Mouse (Mus musculus): ENCODE data around the gene Sac3d1.

Sac3d1 gene

DNA sequence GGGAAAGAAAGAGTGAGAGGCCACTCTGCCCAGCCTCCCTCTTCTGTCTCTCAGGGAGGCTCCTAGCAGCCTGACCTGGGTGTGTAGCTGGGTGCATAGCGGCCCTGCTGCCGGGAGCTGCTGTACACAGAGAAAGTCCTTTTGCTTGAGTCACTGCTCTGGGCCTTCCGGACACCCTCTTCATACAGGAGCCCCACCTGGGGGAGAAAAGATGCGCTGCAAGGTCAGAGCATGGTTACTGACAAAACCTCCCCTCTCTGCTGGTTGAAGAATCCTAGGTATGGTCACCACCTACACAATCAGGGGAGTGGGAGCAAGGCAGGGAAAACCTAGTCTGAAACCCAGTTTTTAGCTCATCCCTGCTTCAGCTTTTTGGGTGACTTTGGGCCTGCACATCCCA is 49.5 kb downstream of the Sac3d1 start:
- DNase-seq (ENCODE audit: low spot score): no peak

- peak; percentile 64 for DNase-seq (ENCODE audit: low spot score)
Measured at GRCm38 (mm10) chr19:6067724-6068415, 50.6 kb downstream of the Sac3d1 start, which contains the start of gene Tm7sf2. TSS of gene Tm7sf2 (minus strand) at chr19:6068373.

DNA sequence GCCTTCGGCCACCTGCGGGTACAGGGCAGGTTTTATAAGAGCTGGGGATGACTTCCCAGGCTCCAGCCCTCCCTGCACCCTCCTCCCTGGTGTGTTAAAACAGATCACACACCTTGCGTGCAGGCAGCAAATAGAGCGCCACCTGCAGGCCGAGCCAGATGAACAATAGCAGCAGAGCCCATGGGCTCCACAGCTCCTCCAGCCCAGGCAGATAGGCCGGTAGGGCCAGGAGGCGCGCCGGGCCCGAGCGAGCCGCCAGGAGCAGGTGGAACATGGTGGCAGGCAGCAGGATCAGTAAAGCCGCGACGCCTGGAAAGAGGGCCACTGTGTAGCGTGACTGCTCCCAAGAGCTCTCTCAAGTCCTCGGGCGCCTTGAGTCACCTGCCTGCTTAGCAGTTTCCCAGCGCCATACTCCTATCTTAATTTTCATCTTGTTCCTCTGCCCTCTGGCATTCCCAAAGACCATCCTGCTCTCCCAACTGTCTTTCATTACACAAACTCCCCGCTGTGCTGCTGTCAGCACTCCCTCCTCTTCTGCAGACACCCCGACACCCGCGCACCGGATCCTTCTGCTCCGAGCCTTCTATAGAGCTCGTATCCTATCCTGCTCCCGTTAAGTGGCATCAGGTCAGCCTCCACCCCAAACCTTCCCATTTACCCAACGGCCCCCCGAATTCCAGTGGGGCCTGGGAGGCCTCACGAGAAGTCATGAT is 51.3 kb downstream of the Sac3d1 start:
- DNase-seq (ENCODE audit: low spot score): no peak

GRCm38 (mm10) chr19:6066571-6066970 is 51.9 kb downstream of the Sac3d1 start:
- DNase-seq (ENCODE audit: low spot score): no peak

Measured in urinary bladder, postnatal 10 days (tissue).